10 mouse cellular contexts compared by ENCODE assay signal in the genomic region with DNA sequence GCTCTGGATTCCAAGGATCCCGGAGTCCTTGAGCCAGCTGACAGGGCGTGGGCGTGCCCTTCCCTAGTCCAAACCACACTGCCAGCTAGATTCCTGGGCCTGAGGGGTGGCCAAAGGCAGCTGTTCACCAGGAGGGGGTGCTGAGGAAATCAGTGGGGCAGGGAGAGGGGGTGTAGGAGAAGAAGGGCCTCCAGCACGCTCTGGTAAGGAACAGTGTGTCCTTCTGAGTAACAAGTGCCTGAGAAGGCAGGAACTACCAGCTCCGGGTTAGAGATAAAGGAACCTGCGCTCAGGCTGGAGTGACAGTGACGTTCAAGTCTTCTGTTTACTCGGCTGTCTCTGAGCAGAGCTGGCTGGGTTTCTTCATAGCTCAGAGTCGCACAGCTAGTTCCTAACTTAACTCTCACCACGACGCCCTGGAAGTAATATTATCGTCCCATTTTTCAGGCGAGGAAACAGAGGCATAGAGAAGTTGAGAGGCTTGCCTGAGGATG. TPM values are rescaled to one million over a fixed set of nuclear protein-coding genes. Genes with fewer than 3 reads are reported as not detected.
DNase-seq lines count a peak whose midpoint lies in the region; TF ChIP-seq lines count a peak whose summit lies in the region.
"Had no signal": no experiment of that assay in that cellular context is flagged by ENCODE, and none has a peak within 500 bp of the region (broad histone marks: within the 10 kb centered on the region; RNA-seq: fewer than 3 reads in every experiment).

No protein-coding gene starts in this region.

- no peaks in the 10 kb centered on the region for H3K27me3 ChIP-seq in spleen, adult 2 months (ENCODE audit: control insufficient read depth, insufficient read depth, low read length)
- H3K27me3 ChIP-seq: neural tube, embryonic 13.5 days had no signal

- no peaks in the 10 kb centered on the region for H3K36me3 ChIP-seq in spleen, adult 2 months (ENCODE audit: control insufficient read depth, insufficient read depth, low read length)
- H3K36me3 ChIP-seq: neural tube, embryonic 13.5 days had no signal

- TF ChIP-seq POLR2A in spleen, adult 2 months (IDR thresholded peaks at IDR 0.05; ENCODE audit: low read depth, low read length) = no peak

- H3K4me3 ChIP-seq in spleen, adult 2 months (ENCODE audit: extremely low read depth, insufficient read depth, insufficient read length) = no peak overlapping the region
- H3K4me3 ChIP-seq: erythroblast, embryonic 14.5 days; neural tube, embryonic 13.5 days had no signal

- 0 out of 2 replicates have a peak overlapping the region, but pooled peaks have one; percentile 1 for H3K27ac ChIP-seq in spleen, adult 2 months (ENCODE audit: insufficient read depth, low read length)
- H3K27ac ChIP-seq: neural tube, embryonic 13.5 days had no signal

- TF ChIP-seq CTCF in spleen, adult 2 months (IDR thresholded peaks at IDR 0.05; ENCODE audit: extremely low read depth, insufficient read depth, insufficient read length, insufficient replicate concordance) = no peak

- peak; percentile 78 to 83 for DNase-seq in adrenal gland, adult (ENCODE audit: inconsistent age in 2 of 2, low spot score in 1 of 2)
- DNase-seq in adrenal gland, postnatal 4 days (ENCODE audit: low spot score in 2 of 2) = no peak
- DNase-seq in spleen, adult 2 months (ENCODE audit: low read depth in 1 of 2, low spot score in 2 of 2) = no peak
- DNase-seq in spleen, adult 12 weeks (ENCODE audit: low spot score) = no peak
- DNase-seq in heart, postnatal 10 days = peak; percentile 61 to 71
- DNase-seq in lung, postnatal 25 days (ENCODE audit: low spot score) = peak; percentile 88
- DNase-seq in right cerebral cortex, postnatal 4 days = no peak
- no peak for DNase-seq in thymus, adult 18-20 months

- intact Hi-C loops in heart, postnatal 10 days (cut with DNase I) = no loop called here

- 73% methylated on average over 13 of the region's 13 CpGs for WGBS in spleen, adult 2 months

- peaks cover 4% of the 10 kb centered on the region; the same call in 1 of the 2 replicates for H3K4me1 ChIP-seq in spleen, adult 2 months (ENCODE audit: control insufficient read depth, insufficient read depth, insufficient read length)

RNA-seq across cellular contexts. Expression of gene Wasf2, which starts 22.5 kb away (rescaled TPM):
- 100 to 1,000 TPM; 155 to 157 TPM for total RNA-seq in adrenal gland, postnatal 4 days (2021)
- polyA plus RNA-seq in spleen, adult 2 months (2012; rRNA removed) = 76.2 and 87.6 TPM in 2 replicates
- 100 to 1,000 TPM; 134 to 164 TPM for total RNA-seq in heart, postnatal 10 days (2021)

Comparison
In these comparisons a context has a peak if more than half of its experiments do, and no peak if none do; other contexts are left out.
1. DNase-seq: peak in adrenal gland, adult (2 of 2), heart, postnatal 10 days (2 of 2) and lung, postnatal 25 days (single experiment); none in adrenal gland, postnatal 4 days (0 of 2), spleen, adult 2 months (0 of 2), spleen, adult 12 weeks (single experiment), right cerebral cortex, postnatal 4 days (single experiment) and thymus, adult 18-20 months (0 of 2).